Mouse (Mus musculus) large intestine, adult 2 months (tissue): ENCODE measurements around the gene Kpna7. TPM values are rescaled to one million over a fixed set of nuclear protein-coding genes. Genes with fewer than 3 reads are reported as not detected.
"Not testable (repeated sequence)": the region's sequence is repeated elsewhere in the genome, so short reads cannot be mapped to it uniquely, and the experiment has no call there.

ENCODE experiments used
- DNase-seq: peaks from one replicate; pipeline ENCODE4 v3.0.0-alpha.2; 2012; ENCODE audit warnings: low read depth, low spot score
- WGBS: fragments of 180-500 bp; shearing (Covaris S2); methylation state at CpG from one replicate; pipeline ENCODE4 v1.1.7; 2018; 5-methylcytosine and 5-hydroxymethylcytosine counted together
- polyA plus RNA-seq: library from polyadenylated mRNA; depleted of rRNA; stranded (reverse); fragments of >200 nt; gene quantifications from 2 replicates; pipeline ENCODE4 v1.2.3, GENCODE M21; 2012

Kpna7 gene
- polyA plus RNA-seq, 1 experiment: not detected

- 42% methylated on average over 3 of the region's 3 CpGs for WGBS
Measured at GRCm38 (mm10) chr5:145042690-145043089, 41.1 kb downstream of the Kpna7 start, which contains the start of gene 1700018F24Rik. Gene 1700018F24Rik (plus strand): TSS chr5:145042990.

GRCm38 (mm10) chr5:145041628-145042027 is 42.2 kb downstream of the Kpna7 start:
- no peak for DNase-seq
- 45% methylated on average over 4 of the region's 4 CpGs for WGBS

More at GRCm38 (mm10) chr5:145042690-145043089, 41.1 kb downstream of the Kpna7 start, which contains the start of gene 1700018F24Rik:
- not testable (repeated sequence) for DNase-seq

- not testable (repeated sequence) for DNase-seq
- WGBS: 36% methylated on average over 5 of the region's 5 CpGs
Measured at GRCm38 (mm10) chr5:145032391-145032790, 51.4 kb downstream of the Kpna7 start, which contains the start of gene Gm4871. Gene Gm4871 (minus strand): TSS chr5:145032754.

- 92% methylated on average over 1 of the region's 1 CpGs for WGBS
- DNase-seq: not testable (repeated sequence)
Measured at GRCm38 (mm10) chr5:145030476-145030875, 53.4 kb downstream of the Kpna7 start.

- 43% methylated on average over 1 of the region's 1 CpGs for WGBS
Measured at GRCm38 (mm10) chr5:145020712-145021111, 63.1 kb downstream of the Kpna7 start.

GRCm38 (mm10) chr5:145020254-145020653 is 63.6 kb downstream of the Kpna7 start:
- 22% methylated on average over 1 of the region's 1 CpGs for WGBS
- DNase-seq: not testable (repeated sequence)

More at GRCm38 (mm10) chr5:145020712-145021111, 63.1 kb downstream of the Kpna7 start:
- DNase-seq: not testable (repeated sequence)

- 26% methylated on average over 2 of the region's 2 CpGs for WGBS
- DNase-seq: not testable (repeated sequence)
Measured at GRCm38 (mm10) chr5:145016761-145017160, 67.1 kb downstream of the Kpna7 start.

- 72% methylated on average over 1 of the region's 1 CpGs for WGBS
- DNase-seq: no peak
Measured at GRCm38 (mm10) chr5:145014278-145014677, 69.6 kb downstream of the Kpna7 start.

- no peak for DNase-seq
- WGBS: 82% methylated on average over 15 of the region's 15 CpGs
Measured at GRCm38 (mm10) chr5:145008878-145009659, 74.8 kb downstream of the Kpna7 start.

GRCm38 (mm10) chr5:145005596-145005995 is 78.2 kb downstream of the Kpna7 start:
- 61% methylated on average over 6 of the region's 6 CpGs for WGBS

GRCm38 (mm10) chr5:145004495-145004894 is 79.3 kb downstream of the Kpna7 start:
- WGBS: 71% methylated on average over 9 of the region's 9 CpGs
- no peak for DNase-seq

More at GRCm38 (mm10) chr5:145005596-145005995, 78.2 kb downstream of the Kpna7 start:
- no peak for DNase-seq

GRCm38 (mm10) chr5:145003362-145003761 is 80.5 kb downstream of the Kpna7 start:
- 86% methylated on average over 3 of the region's 3 CpGs for WGBS
- no peak for DNase-seq

- DNase-seq: no peak
- WGBS: 46% methylated on average over 2 of the region's 2 CpGs
Measured at GRCm38 (mm10) chr5:144998491-144998890, 85.3 kb downstream of the Kpna7 start.

GRCm38 (mm10) chr5:144990481-144990880 is 93.3 kb downstream of the Kpna7 start:
- WGBS: 41% methylated on average over 5 of the region's 5 CpGs
- DNase-seq: no peak

GRCm38 (mm10) chr5:144990051-144990450 is 93.8 kb downstream of the Kpna7 start:
- no peak for DNase-seq
- WGBS: 64% methylated on average over 2 of the region's 2 CpGs

- DNase-seq: no peak
- WGBS: 79% methylated on average over 4 of the region's 4 CpGs
Measured at GRCm38 (mm10) chr5:144989061-144989405, 94.8 kb downstream of the Kpna7 start.

- 29% methylated on average over 9 of the region's 9 CpGs for WGBS
- no peak for DNase-seq
Measured at GRCm38 (mm10) chr5:144988340-144989060, 95.3 kb downstream of the Kpna7 start.

- 87% methylated on average over 13 of the region's 13 CpGs for WGBS
- DNase-seq: no peak
Measured at GRCm38 (mm10) chr5:144987561-144987960, 96.3 kb downstream of the Kpna7 start.

- 95% methylated on average over 5 of the region's 5 CpGs for WGBS
- DNase-seq: no peak
Measured at GRCm38 (mm10) chr5:144984839-144985238, 99.0 kb downstream of the Kpna7 start.

- no peak for DNase-seq
- 95% methylated on average over 3 of the region's 3 CpGs for WGBS
Measured at GRCm38 (mm10) chr5:144983227-144983626, 100.6 kb downstream of the Kpna7 start.
